Mouse (Mus musculus) c-Kit-positive CD71-positive TER-119-negative erythroid progenitor cells, embryonic 14.5 days (primary cell): ENCODE data around the gene Rnf11.

Experiments
- DNase-seq: peaks from one replicate; pipeline ENCODE4 v3.0.0-alpha.2; 2013; ENCODE audit warnings: low read depth

Rnf11 gene

DNA sequence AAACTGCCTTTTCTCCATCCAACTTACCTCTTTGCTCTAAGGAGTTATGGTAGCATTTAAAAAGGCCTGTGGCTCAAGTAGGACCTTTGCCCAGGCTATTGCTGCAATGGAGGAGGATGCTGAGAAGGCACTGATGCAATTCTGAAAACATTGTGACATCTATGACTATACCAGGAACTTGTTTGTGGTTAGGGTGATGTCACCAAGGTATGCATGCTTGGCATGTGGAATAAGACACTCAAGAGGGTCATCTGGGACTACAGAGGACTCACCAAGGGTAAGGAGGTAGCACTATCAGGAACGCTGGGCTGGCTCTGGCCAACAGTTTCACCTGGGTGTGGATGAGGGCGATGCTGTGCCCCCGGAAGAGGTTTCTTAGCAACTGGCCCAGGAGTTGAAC is at the start of gene Rnf11:
Gene Rnf11 (minus strand): TSS at position 108 of the 400 bp plus-strand sequence.
- DNase-seq, result no peak

DNA sequence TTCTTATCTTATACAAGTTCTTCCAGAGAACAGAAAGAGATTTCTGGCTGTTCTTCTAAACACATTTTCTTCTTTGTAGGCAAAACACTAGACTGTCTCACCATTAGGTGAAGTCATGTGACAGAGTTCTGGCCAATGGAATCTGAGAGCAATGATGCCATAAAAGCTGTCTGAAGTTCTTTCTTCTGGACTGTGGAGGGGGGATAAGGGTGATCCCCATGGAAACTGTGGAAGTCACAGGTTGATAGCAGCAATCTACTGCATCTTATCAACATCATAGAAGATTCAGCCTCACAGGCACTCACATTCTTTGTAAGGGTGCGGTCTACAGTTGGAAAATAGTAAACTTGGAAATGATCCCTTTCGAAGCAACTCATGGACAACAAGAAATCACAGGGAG is 46.6 kb upstream of the Rnf11 start, which contains the start of gene 4930522H14Rik:
Gene 4930522H14Rik (minus strand): TSS at position 187 of the 400 bp plus-strand sequence.
- no peak for DNase-seq

DNA sequence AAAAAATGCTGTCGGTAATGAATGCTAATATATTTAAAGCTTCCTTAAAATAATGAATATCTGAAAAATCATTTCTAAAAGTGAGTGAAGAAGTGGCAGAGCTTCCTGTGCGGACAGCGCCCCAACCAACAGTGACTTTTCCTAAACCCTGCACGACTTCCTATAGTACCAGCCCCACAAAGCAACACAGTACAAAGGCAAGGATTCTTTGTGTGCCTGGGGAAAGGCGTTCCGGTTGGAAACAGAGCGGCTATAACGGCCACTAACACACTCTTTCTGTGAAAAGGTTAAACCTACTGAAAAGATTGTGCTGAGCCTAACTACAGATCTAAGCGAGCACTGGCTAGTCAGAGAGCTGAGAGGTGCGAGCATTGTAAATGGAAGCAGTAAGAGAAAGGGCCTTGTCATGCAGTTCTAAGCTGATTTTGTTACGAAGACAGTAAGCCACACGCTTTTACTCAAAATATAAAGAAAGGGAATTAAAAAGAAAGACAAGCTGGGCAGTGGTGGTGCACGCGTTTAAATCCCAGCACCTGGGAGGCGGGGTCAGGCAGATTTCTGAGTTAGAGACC is 45.8 kb upstream of the Rnf11 start:
- no peak for DNase-seq

DNA sequence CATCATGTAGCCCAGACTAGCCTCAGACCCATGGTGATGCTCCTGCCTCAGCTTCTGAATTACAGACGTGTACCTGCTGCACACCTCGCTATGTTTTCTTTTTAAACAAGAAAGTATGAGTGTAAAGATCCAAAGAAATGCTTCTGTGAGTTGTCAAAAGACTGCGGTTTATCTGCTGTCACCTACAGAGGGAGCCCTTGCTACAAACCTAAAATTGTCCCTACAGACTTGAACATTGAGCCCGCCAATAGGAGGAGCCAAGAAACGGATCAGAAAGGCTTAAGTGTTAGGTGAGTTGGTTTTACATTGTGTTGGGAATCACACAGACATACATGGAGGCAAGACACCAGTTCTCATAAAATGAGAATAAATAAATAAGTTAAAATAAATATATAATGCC is 20.4 kb upstream of the Rnf11 start:
- peak; percentile 68 for DNase-seq

DNA sequence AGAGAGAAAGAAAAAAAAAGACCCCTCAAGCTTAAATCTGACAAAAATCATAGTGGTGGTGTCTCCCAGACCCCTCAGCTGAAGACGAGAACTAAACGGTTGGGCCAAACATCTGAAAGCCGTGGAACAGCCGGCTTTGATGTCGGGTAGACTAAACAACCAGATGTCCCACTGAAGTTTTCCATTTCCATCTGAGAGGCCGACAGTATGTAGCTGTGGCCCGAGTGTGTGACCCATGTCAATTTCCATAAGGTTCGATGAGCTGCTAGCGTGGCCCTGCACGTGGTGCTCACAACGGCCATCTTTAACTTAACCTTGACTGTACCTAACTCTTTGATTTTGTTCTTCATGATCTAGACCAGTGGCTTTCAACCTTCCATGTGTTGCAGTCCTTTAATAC is 13.9 kb upstream of the Rnf11 start:
- DNase-seq, result no peak

DNA sequence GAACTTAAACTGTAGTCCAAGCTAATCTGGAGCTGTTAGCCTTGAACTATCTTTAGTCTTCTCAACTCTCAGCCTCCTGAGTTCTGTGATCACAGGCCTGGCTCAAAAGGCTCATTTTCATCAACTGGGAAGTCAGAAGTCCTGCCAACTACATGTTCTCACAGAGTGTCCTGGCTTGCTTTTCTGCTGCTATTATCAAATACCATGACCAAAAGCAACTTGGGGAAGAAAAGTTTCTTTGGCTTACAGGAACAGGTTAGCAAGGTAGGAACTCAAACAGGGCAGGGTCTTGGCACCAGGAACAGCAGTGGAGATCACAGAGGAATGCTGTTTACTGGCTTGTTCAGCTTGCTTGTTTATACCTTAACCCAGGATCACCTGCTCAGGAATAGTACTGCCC is 9.1 kb upstream of the Rnf11 start:
- no peak for DNase-seq

DNA sequence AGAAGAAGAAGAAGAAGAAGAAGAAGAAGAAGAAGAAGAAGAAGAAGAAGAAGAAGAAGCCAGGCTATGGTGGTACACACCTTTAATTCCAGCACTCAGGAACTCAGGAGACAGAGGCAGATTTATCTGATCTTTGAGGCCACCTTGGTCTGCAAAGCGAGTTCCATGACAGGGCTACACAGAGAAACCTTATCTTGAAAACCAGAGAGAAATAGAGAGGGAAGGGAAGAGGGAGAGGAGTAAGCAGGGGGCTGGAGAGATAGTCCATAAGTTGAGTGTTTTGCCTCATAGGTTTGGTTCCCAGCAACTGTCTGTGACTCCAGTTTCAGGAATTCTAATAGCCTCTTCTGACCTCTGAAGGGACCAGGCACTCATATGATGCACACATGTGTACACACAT is 4.3 kb upstream of the Rnf11 start:
- DNase-seq, result no peak

DNA sequence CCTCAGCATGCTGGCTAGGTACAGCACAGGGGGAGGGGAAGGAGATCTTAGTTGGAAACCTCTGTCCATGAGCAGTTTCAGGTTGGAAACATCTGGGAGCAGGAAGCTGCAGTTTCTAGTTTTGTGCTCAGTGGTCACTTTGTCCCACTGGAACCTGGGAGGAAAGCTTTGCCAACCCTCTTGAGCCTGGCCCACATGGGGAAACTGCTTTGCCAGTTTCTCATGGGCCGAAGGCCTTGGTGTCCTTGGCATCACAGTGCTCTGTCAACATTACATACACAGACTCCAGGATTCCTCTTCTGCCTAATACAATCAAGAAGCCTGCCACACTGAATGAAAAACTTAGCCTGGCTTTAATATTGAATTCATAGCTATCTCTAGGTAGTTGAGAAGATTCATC is 1.8 kb downstream of the Rnf11 start:
- no peak for DNase-seq

DNA sequence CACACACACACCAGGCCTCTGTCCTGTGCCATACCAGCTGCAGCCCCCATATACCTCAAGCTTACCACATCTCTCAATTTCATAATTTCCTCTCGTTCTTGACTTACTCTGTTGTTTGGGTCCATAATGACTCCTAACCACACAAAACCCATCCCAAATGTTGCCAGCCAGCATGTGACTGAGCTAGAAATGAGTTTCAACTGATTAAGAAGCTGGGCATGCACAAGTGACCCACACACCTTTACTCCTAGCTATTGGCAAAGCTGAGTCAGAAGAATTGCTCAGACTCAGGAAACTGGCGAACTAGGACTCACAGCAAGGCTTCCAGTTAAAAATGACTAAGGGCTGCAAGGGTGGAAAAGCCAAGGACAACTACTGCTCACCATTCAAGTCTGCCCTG is 3.1 kb downstream of the Rnf11 start:
- no peak for DNase-seq

DNA sequence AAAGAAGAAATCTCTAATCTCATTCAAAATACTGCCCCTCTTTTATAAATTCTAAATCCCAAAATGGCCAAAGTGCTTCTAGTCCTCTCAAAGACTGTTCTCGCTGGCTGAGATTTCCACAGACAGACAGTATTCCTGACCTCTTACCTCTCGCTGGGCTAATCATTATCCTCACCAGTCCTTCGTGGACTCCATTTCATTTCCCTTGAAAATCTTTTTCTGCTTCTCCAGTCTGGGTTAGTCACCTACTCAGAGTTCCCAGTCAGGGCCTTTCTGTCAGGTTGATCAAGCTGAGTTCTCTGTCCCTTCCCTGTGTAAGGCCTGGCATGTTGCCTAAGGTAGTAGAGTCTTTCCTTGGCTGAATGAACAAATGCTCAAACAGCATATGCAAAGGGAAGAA is 7.1 kb downstream of the Rnf11 start:
- DNase-seq, result no peak

DNA sequence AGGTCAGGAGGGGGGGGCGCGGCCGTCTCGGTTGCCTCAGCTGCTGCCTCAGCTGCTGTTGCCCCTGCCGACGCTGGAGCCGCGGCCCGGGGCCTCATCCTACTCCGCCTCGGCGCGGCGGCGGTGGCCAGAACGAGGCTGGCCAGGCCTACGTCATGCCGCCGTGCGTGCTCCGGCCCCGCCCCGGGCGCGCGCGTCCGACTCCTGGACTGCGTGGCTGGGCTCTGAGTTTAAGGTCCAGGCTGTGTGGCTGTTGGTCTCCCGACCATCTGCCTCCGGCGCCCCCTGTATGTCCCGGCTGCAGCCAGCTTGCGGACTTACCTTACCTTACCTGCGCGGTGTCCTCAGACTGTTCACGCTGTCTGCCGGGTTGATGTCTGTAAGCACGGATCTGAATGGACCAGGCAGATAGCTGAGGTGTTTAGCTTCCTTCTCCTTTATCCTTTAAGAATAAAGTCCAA is 7.9 kb downstream of the Rnf11 start:
- DNase-seq, result peak; percentile 60

DNA sequence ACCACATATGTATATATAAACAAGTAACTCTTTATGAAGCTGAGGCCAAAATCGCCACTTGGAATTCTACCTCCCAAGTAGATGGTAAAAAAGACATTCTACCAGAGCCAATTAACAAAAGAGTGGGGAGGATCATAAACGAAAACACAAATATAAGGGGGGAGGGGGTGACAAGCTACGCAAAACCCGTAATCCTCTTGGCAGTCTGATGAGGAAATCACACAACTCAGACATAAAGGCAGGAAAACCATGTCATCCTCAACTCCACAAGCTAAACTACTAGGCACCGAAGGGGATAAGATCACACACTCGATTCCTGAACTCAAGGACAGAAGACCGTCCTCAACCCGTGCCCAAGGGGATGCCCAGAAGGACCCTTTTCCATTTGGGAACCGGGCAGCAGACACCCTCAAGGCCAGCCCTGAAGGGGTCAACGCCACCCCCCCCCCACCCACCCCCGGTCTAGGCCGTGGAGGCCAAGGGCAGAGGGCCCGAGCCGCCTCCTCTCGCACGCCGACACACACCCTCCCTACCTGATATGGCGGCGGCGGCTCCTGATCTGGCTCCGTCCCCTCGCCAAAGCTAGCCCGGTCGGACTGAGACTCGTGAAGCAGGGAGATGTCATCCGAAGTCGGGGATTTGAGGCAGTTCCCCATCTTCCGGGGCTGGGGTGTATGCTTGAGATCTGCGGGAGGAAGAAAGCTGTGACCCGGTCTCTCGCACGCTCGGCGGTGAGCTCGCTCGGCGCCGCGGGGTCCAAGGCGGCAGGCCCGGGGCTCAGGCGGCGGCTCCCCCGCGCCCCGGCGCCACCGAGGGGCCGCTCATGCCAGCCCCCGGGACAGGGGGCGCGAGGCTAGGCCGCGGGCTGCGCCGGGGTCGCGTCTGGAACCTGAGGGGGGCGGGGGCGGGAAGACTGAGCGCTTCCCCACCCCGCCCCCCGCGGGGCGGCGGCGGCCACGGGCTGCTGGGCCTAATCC is 8.7 kb downstream of the Rnf11 start:
- no peak for DNase-seq

DNA sequence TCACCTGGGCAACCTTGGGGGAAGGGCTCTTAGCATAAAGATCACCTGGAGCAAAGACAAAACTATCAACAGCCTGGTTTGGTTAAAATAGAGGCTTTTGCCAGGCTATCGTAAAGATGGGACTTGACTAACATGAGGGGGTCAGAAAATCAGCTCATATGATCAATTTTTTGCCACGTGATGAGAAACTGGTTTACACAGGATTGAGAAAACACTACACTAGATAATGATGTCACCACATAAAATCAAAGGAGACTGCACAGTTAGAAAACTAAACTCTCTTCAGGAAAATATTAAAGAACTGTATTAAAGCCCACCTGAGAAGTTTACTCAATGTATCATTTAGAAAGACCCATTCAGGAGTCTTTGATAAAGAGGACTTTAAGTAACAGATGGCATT is 9.4 kb downstream of the Rnf11 start:
- DNase-seq, result no peak

DNA sequence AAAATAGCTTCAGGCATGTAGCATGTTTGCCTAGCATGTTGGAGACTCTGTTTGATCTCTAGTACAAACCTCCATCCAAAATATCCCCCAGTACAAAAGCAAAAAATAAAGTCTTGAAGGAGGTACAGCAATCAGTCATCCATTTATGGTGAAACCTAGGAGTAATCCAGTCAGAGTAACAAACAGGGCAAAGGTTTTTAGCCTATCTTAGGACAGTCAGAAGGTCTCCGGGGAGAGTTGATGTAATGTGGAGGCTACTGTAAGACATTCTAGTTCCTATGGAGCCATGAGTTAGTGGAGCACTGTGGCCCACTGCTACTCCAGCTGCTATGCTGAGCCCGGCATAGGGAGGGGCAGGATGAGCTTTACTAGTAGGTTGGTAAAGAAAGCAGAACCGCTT is 12.0 kb downstream of the Rnf11 start:
- DNase-seq, result no peak

DNA sequence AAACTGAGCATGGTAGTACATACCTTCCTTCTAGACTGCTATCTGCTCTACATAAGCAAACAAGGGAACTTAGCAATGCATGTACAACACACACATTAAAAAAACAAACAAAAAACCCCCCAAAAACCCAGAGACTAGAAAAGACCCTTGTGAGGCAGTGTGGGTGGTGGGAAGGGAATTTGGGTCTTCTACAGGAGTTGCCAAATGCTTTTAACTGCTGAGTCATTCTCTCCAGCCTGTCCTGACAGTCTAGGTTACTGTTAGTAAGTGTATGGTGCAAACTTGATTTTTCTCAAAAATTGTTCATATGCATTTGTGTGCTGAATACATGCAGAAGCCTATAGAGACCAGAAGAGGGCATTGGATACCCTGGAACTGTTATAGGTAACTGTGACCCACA is 12.9 kb downstream of the Rnf11 start:
- no peak for DNase-seq

DNA sequence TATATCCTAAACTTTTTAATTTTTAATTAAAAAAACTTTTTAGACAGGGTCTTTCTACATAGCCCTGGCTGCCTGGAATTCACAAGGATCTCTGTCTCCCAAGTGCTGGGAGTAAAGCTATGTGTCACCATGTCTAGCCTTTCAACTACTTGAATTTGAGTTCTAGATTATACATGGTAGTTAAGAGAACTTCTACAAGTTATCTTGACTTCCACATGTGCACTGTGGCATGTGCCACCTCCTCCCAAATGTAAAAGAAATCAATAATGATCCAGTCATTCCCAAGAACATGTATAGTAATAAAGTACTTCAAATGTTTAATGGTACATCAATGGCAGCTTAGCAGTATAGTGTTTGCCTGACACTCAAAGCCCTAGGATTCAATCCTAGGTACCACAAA is 16.8 kb downstream of the Rnf11 start:
- DNase-seq, result no peak

DNA sequence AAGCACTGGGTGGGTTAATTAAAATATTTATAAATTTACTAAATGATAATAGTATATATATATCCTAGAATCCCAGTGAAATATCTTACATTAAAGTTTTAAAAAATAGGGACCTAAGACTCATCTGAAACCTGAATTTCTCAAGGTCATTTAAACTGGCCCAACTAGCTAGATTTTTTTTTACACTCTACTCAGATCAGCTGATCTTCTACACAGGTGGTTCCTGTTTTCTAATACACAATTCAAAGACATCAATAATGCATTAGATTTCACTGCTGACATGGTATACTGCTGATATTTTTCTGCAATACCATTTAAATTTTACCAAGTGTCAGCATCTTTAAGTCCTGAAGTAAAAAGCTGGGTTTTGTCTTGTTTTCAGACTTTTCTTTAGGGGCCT is 20.6 kb downstream of the Rnf11 start:
- no peak for DNase-seq

DNA sequence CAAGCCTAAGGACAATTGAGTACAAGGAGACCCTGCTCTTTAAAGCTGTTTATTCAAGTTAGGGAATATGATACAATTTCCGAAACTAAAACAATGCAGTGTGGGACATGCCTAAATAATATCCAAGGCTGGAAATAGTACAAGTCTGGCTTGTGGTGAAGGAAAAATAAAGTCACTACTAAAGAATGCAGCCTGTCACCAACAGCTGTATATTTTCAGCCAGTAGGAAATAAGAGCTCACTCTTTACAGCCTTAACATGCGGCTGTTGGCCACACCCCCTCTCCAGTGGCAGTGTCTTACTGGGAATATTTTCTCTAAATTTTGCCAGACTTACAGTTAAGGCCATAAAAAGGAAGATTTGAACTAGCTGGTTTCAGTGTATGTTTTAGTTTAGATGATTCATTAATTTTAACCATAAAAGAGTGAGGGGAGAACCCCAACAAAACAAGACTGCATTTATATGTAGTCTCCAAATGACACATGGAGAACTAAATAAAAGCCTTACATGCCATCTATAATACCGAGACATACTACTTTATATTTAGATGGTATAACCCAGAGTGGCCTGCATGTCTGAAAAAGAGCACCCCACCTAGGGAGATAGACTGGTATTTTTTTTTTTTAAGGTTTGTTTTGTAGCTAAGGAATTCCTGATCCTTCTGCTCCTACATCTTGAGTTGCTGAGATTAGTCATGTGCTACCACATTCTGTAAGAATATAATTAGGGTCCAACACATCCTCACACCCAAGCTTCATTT is 23.9 kb downstream of the Rnf11 start:
- DNase-seq, result no peak

DNA sequence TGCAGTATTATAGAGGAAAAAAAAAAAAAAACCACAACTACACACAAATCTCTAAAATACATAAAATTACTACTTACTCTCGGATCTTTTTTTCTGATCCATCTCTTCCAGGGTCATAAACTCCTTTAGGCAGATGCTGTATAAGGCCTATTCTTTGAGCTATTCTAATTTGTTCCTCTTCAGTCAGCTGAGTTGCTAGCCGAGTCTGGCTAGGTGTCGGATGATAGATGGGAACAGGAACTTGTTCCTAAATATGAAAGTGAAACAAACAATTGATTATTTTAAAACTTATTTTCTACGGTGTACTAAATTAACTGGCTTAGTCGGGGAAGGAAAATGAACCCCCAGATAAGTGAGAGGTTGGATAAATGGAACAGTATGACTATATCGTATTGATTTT is 27.7 kb downstream of the Rnf11 start:
- DNase-seq, result no peak

DNA sequence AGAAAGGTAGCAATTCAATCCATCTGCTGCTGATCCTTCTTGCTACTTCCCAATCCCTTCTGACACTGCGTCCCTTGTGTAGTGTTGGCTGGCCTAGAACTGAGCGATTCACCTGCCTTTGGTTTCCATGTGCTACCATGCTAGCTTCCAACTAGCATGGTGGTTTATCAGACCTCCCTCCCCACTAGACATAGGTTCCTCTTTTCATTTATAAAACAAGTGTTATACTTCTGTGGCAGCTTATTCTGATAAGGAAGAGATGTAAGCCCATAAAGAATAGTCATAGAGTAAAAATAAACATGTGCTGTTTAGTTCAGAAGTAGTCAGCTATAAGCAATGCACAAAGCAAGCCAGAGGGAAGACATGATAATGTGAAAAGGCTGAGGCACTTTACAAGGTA is 36.0 kb downstream of the Rnf11 start:
- no peak for DNase-seq

DNA sequence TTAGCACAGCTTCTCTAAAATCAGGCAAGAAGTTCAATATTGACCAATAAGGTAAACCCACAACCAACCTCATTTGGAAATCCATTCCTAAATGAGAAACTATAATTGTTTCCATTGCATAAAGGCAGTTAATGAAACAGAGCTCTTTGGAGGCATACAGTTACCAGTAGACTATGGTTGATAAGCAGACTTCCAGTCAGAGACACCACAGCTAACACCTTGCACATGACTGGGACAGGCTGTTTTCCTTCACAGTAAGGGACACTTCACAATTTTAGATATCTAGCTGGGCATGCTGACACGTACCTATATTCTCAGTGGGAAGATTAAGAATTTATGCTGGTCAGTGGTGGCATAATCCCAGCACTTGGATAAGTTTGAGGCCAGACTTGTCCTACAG is 38.6 kb downstream of the Rnf11 start:
- no peak for DNase-seq

DNA sequence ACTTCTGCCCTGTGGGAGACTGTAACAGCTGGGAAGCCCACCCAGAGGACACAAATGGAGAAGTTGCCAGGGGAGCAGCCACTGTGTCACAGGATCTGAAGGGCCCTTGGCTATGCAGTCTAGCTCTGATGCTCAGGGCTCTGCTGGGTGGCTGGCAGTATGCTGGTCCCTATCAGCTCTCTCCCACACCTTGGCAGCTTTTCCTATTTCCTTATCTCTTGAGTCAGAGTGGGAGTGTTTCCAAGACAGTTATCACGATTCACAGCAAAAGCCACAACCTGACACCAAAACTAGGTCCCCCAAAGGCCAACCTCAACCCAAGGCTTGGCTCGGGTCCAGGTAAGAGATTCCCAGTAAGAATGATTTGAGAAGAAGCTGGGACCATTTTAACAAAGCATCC is 39.1 kb downstream of the Rnf11 start:
- DNase-seq, result peak; percentile 86

DNA sequence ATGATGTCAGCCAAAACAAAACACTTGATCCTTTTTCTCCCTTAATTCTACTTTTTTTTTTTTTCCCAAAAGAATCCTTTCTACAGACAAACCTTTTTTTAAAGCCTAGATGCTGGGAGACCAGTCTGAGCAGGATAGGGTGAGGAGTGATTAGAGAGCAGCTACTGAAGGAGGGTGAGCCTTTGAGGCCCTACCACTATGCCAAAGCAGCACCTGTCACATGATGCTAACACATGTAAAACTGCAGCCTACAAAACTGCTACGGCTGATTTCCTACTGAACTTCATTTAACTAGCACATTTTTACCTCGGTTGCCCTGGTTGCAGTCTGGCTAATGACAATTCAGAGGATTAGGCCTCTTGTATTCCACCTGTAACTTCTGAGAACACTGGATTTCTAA is 39.6 kb downstream of the Rnf11 start:
- DNase-seq, result no peak
